Mouse (Mus musculus) yolk sac, embryonic 10.5 days (tissue): ENCODE results near the gene 2310039H08Rik.
A peak's percentile ranks its signal among the peaks of the same experiment; 100 is the strongest.
"Not testable (repeated sequence)": the region's sequence is repeated elsewhere in the genome, so short reads cannot be mapped to it uniquely, and the experiment has no call there.

ENCODE experiments used
- DNase-seq: peaks from one replicate; pipeline ENCODE4 v3.0.0-alpha.2; 2017; ENCODE audit warnings: low spot score

2310039H08Rik gene

GRCm38 (mm10) chr17:46758753-46759152 is 13.7 kb upstream of the 2310039H08Rik start:
- no peak for DNase-seq

DNA sequence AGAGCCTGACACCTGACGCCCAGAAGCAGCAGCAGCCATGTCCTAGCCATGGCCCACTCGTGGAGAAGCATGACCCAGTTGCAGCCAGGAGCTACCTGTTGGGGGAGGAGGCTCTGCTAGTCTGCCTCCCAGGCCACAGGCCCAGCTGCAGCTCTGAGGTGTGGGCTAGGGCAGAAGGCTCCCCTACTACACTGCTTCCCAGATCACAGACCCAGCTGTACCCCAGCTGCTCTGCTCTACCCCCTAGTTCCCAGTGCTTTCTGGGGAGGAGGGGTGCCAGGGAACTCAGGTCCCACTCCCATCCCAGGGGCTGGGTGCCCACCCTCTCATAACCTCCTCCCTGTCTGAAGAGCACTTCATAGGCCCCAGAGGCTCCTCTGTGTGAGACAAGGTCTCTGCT is 8.9 kb upstream of the 2310039H08Rik start, which contains the start of gene Ptcra:
Gene Ptcra (minus strand): TSS at position 169 of the 400 bp plus-strand sequence.
- DNase-seq = no peak

- DNase-seq = not testable (repeated sequence)
Observed at GRCm38 (mm10) chr17:46764916-46765315, 7.5 kb upstream of the 2310039H08Rik start.

DNA sequence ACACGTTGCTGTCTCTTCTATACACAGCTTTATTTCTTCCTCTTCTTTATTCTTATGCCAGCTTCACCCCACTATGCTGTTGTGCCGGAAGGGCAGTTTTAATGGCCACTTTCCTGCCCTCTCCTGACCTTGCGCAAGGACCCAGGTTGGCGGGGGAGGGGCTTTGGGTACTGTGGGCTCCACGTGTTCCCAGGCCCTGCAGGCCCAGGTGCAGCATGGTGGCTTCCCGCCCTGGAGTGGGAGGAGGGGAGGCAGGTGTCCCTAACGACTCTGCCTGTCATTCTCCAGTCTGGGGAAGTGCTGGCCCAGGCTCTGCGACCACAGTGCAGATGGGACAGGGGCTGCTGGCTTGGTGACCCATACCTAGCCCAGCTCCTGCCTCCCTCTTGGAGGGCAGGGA is 4.6 kb upstream of the 2310039H08Rik start:
- peak; percentile 26 for DNase-seq

- no peak for DNase-seq
Observed at GRCm38 (mm10) chr17:46770546-46770945, 1.9 kb upstream of the 2310039H08Rik start.

DNA sequence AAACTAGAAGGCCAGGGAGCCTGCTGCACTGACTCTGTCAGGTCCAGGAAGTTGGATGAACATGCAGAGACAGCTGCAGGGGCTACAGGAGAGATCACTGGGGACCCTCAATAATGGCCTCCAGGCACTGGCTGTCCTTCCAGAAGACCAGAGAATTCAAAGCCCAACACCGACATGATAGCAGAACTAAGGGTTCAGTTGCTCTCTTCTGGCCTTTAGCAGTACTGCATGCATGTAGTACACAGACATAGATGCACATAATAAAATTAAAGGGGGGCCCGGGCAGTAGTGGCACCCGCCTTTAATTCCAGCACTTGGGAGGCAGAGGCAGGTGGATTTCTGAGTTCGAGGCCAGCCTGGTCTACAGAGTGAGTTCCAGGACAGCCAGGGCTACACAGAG is 1.4 kb upstream of the 2310039H08Rik start:
- DNase-seq = no peak

DNA sequence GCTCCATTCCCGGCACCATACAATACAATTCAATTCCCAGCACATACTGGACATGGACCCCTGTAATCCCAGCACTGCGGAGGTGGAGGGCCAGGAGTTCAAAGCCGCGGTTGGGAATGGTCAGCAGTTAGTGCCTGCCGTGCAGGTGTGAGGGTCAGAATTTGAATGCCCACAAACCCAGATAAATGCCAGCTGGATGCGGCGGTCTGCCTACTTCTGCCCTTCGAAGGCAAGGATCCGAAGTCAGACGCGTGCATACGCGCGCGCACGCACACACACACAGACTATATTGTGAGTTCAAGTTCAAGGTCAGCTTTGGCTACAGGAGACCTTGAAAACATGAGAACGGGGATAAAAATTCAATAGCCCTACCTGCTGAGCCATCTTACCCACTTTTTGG is 819 bp upstream of the 2310039H08Rik start:
- DNase-seq = no peak

- no peak for DNase-seq
Observed at GRCm38 (mm10) chr17:46772038-46772403, 414 bp upstream of the 2310039H08Rik start.

- DNase-seq = peak; percentile 56
Observed at GRCm38 (mm10) chr17:46773278-46774130, 1.1 kb downstream of the 2310039H08Rik start.

DNA sequence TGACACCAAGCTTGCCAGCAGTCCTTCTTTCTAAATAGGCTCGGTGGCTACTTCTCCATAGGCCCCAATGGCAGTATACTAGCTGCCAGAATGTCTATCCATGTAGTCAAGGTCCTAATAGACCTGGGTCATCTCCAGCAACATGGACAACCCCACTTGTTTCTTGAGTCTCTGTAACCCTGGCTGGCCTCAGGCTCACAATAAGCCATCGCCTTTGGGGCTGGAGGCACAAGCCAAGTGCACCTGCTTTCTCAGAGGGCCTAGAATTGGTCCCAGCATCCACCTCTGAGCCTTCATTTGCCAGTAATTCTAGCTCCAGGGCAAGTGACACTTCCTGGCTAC is 1.7 kb downstream of the 2310039H08Rik start:
- no peak for DNase-seq

GRCm38 (mm10) chr17:46775070-46775469 is 2.6 kb downstream of the 2310039H08Rik start:
- DNase-seq = no peak

DNA sequence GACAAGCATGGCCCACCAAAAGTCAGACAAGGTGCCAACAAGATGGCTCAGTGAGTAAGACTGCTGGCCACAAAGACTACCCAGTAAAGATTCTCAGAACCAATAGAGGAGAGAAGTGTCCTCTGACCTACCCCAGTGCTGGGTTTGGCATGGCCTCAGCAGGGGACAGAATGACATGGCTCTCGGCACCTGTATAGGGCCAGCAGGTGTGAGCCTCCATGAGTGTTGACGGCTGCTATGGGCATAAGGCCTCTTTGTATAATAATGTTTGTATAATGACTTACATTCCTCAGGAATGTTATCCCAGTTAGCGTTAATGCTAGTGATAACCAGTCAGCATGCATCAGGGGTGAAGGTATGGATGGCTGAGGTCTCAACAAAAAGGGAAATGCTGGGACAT is 3.7 kb downstream of the 2310039H08Rik start:
- no peak for DNase-seq

- no peak for DNase-seq
Observed at GRCm38 (mm10) chr17:46781876-46782275, 9.4 kb downstream of the 2310039H08Rik start.

GRCm38 (mm10) chr17:46782341-46783221 is 10.1 kb downstream of the 2310039H08Rik start, which contains the start of gene Rpl7l1:
Gene Rpl7l1, minus strand, starts transcription at chr17:46782672.
- DNase-seq = peak; percentile 93

GRCm38 (mm10) chr17:46783222-46783565 is 10.8 kb downstream of the 2310039H08Rik start:
- no peak for DNase-seq

DNA sequence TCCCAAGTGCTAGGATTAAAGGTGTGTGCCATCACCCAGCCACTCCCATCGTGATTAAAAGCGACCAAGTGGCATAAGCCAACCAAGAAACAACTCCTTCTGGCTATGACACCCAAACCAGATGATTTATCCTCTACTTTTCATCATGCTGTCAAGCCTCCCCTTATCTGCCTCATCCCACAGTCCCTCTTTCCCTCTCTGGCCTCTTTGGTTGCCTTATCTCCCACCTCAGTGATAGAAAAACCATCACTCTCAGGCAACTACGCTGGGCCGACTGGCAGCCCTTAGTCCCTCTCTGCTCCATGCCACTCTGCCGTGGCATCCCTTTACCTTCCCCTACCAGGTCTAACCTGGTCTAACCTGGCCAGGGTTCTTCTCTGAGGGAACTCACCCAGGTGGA is 14.5 kb downstream of the 2310039H08Rik start:
- no peak for DNase-seq

GRCm38 (mm10) chr17:46787974-46788373 is 15.5 kb downstream of the 2310039H08Rik start:
- not testable (repeated sequence) for DNase-seq

- DNase-seq = no peak
Observed at GRCm38 (mm10) chr17:46792963-46793362, 20.5 kb downstream of the 2310039H08Rik start.

- DNase-seq = no peak
Observed at GRCm38 (mm10) chr17:46796743-46797142, 24.3 kb downstream of the 2310039H08Rik start.

GRCm38 (mm10) chr17:46797386-46797785 is 25.0 kb downstream of the 2310039H08Rik start:
- no peak for DNase-seq

DNA sequence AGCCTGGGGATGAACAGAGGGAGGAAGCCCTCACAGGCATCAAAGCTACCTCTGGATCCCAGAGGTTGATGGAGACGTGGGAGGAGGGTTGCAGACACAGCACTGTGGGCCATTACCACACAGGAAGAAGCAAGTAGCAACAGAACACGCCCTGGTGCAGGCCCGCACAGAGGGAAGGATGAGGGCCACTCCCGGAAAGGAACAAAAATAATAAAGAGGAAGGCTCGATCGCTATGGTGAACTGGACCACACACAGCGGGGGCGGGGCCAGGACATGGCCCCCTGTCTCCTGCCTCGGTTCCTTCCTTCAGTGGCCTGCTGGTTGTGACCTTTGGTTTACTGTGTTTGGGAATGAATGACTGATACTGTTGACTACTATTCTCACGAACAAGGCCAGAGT is 27.2 kb downstream of the 2310039H08Rik start:
- no peak for DNase-seq

DNA sequence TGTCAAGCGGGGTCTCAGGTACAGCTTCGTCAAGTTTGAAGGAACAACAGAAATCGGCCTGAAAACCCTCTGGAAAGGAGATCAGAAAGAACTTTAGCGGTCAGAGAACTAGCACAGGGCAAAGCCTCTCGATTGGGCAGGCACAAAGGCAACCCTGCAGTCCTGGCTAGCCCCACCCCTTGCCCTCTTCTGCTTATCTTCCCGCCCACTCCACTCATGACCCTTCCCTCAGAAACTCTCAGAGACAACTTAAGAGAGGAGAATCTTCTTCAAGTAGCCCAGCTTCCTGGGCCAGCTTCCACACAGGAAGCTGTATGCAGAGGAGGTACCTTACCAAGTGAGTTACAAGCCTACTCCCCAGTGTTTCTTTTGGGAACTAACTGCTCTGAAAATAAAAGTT is 29.3 kb downstream of the 2310039H08Rik start:
- no peak for DNase-seq

DNA sequence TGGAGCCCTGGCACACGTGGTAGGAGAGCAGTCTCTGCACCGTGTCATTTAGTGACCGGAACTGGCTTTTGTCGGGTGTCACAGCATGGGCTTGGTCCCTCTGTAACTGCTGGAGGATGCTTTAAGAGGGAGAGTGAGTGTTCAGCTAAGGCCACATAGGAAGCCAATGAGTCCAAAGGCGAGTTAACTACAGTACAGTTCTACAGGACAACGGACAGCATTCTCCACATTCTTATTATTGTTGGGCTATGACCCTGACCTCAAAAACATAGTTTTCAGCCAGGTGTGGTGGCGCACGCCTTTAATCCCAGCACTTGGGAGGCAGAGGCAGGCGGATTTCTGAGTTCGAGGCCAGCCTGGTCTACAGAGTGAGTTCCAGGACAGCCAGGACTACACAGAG is 35.9 kb downstream of the 2310039H08Rik start:
- DNase-seq = no peak
